Mouse (Mus musculus) embryonic fibroblast, embryonic 13.5 days (primary cell): ENCODE results near the gene Rbbp6. TPM values are rescaled to one million over a fixed set of nuclear protein-coding genes. Genes with fewer than 3 reads are reported as not detected.
A peak's percentile ranks its signal among the peaks of the same experiment; 100 is the strongest.

Experiments
- H3K27ac ChIP-seq: 2 replicates; pipeline ENCODE4 v1.5.1; 2012; ENCODE audit warnings: low read length, control low read depth, inconsistent platforms; ENCODE audit not compliant: insufficient read depth
- H3K4me1 ChIP-seq: 2 replicates; pipeline ENCODE4 v1.6.1; 2011; ENCODE audit warnings: low read length; ENCODE audit not compliant: control insufficient read depth, insufficient read depth
- H3K4me3 ChIP-seq: 2 replicates; pipeline ENCODE4 v1.5.1; 2011; ENCODE audit warnings: mild to moderate bottlenecking, control low read depth, low read length; ENCODE audit not compliant: insufficient read depth
- CTCF ChIP-seq: IDR thresholded peaks from 2 replicates; pipeline ENCODE4 v1.5.1; 2011; ENCODE audit warnings: mild to moderate bottlenecking, control low read depth, low read length, moderate library complexity, borderline replicate concordance; ENCODE audit not compliant: insufficient read depth
- POLR2A ChIP-seq: IDR thresholded peaks from 2 replicates; pipeline ENCODE4 v1.6.1; 2011; ENCODE audit warnings: low read depth, mild to moderate bottlenecking, control low read depth, low read length, moderate library complexity
- polyA plus RNA-seq: library from polyadenylated mRNA; stranded (reverse); fragments of >200 nt; gene quantifications from 2 replicates; pipeline ENCODE4 v1.2.4, GENCODE M21; 2011; ENCODE audit warnings: low read depth; ENCODE audit not compliant: missing spikeins, insufficient read length

Gene Rbbp6
- polyA plus RNA-seq: 47.9 and 69.6 TPM in 2 replicates

DNA sequence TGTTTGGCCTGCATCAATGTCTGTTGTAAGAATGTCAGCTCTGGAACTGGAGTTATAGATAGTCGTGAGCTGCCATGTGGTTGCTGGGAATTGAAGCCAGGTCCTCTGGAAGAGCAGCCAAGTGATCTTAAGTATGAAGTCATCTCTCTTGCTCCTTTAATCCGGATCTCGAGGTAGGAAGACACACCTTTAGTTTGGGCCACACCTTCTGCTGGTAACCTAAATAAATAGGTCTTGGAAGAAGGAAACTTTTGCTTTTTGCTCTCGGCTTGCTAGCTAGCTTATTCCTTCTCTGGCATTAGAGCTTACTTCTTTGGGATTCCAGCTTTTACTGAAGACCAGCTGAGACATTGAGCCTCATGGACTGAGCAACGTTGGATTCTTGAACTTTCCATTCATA lies at the start of gene Rbbp6:
Gene Rbbp6, plus strand, starts transcription at position 301 of the 400 bp plus-strand sequence.
- Histone ChIP-seq H3K27ac (no peak within 1 kb of the TSS), H3K4me3 (no peak within 1 kb of the TSS), H3K4me1 (no peaks in the 10 kb centered on the region)
- TF ChIP-seq POLR2A (no peak), CTCF (no peak)

GRCm38 (mm10) chr7:122919728-122920582 lies 45.5 kb upstream of the Rbbp6 start:
- Histone ChIP-seq H3K27ac (no peak overlapping the region), H3K4me3 (no peak overlapping the region), H3K4me1 (no peaks in the 10 kb centered on the region; the same call in 1 of the 2 replicates)
- TF ChIP-seq POLR2A: no peak
- TF ChIP-seq CTCF: no peak

- TF ChIP-seq CTCF (no peak), POLR2A (no peak)
- Histone ChIP-seq H3K4me1 (no peaks in the 10 kb centered on the region; the same call in 1 of the 2 replicates), H3K27ac (no peak overlapping the region), H3K4me3 (no peak overlapping the region)
Measured at GRCm38 (mm10) chr7:122921537-122921936, 43.9 kb upstream of the Rbbp6 start.

DNA sequence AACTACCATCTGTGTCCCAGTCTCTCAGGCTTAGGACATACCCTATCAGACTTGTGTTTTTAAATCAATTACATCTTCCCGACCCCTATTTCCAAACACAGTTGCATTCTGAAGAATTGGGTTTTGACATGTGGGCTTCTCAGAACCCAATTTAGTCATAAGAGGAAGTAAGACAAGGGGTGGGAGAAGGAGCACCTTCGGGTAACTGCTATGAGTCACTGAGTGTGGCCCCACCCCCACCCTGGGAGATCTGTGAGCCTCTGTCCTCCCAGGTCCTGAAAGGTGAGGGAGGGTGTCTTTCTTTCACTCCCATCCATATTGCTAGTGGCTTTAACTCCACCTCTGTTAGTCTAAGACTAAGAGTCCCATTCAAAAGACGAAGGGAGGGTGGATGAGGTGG lies 41.2 kb upstream of the Rbbp6 start:
- Histone ChIP-seq H3K4me1 (no peaks in the 10 kb centered on the region; the same call in 1 of the 2 replicates), H3K27ac (no peak overlapping the region), H3K4me3 (no peak overlapping the region)
- TF ChIP-seq CTCF: no peak
- no peak for TF ChIP-seq POLR2A

- Histone ChIP-seq H3K4me3 (no peak overlapping the region), H3K27ac (no peak overlapping the region), H3K4me1 (no peaks in the 10 kb centered on the region)
- TF ChIP-seq POLR2A (no peak), CTCF (no peak)
Measured at GRCm38 (mm10) chr7:122930494-122930893, 35.0 kb upstream of the Rbbp6 start.

GRCm38 (mm10) chr7:122932171-122932570 lies 33.3 kb upstream of the Rbbp6 start:
- no peak for TF ChIP-seq POLR2A
- TF ChIP-seq CTCF: no peak
- H3K27ac ChIP-seq: no peak overlapping the region
- no peaks in the 10 kb centered on the region for H3K4me1 ChIP-seq
- no peak overlapping the region for H3K4me3 ChIP-seq

DNA sequence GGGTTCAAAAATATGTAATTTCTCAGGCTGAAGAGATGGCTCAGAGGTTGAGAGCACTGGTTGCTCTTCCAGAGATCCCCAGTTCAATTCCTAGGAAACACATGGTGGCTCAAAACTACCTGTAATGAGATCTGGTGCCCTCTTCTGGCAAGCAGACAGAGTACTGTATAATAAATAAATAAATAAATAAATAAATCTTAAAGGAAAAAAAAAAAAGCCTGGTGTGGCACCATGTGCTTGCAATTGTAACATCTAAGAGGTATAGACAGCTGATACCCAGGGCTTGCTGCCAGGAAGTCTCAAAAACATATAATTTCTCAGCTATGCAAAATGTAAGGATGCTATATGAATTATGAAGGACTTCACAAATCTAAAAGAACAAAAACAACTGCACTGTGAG lies 28.9 kb upstream of the Rbbp6 start:
- H3K27ac ChIP-seq: no peak overlapping the region
- H3K4me1 ChIP-seq: no peaks in the 10 kb centered on the region
- no peak overlapping the region for H3K4me3 ChIP-seq
- no peak for TF ChIP-seq CTCF
- no peak for TF ChIP-seq POLR2A

GRCm38 (mm10) chr7:122938197-122938596 lies 27.3 kb upstream of the Rbbp6 start:
- Histone ChIP-seq H3K4me3 (no peak overlapping the region), H3K4me1 (no peaks in the 10 kb centered on the region), H3K27ac (no peak overlapping the region)
- no peak for TF ChIP-seq CTCF
- TF ChIP-seq POLR2A: no peak

DNA sequence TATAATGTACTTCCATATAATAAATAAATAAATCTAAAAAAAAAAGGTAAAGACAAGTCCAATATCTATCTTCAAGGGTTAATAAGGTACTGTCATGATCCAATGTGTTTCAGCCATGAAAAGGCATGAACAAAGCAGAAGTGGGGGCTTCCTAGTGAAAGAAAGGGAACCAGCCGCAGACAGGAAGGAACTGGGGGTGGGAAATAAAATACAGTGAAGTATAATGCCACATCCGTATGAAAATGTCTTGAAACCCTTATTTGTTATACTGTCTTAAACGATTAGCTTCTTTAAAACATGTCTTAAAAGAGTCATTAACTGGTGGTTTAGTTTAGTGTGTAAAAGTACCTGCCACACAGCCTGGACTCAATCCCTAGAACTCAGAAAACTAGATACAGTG lies 26.3 kb upstream of the Rbbp6 start:
- no peak for TF ChIP-seq POLR2A
- no peak for TF ChIP-seq CTCF
- no peak overlapping the region for H3K4me3 ChIP-seq
- no peak overlapping the region for H3K27ac ChIP-seq
- H3K4me1 ChIP-seq: no peaks in the 10 kb centered on the region

GRCm38 (mm10) chr7:122940371-122941075 lies 25.0 kb upstream of the Rbbp6 start:
- Histone ChIP-seq H3K4me3 (peak overlapping the region; percentile 22), H3K27ac (no peak overlapping the region), H3K4me1 (no peaks in the 10 kb centered on the region)
- TF ChIP-seq POLR2A (no peak), CTCF (no peak)
